Mouse (Mus musculus) megakaryocyte, embryonic 14.5 days (primary cell): ENCODE data around the gene Hmcn1.

Experiments used
- FLI1 ChIP-seq: IDR thresholded peaks from 2 replicates; pipeline ENCODE4 v1.6.1; 2012; ENCODE audit warnings: low read length, inconsistent platforms, mixed read lengths
- GATA1 ChIP-seq: IDR thresholded peaks from 3 replicates; pipeline ENCODE4 v1.6.1; 2012; ENCODE audit warnings: mixed read lengths, low read length, inconsistent platforms, borderline replicate concordance

DNA sequence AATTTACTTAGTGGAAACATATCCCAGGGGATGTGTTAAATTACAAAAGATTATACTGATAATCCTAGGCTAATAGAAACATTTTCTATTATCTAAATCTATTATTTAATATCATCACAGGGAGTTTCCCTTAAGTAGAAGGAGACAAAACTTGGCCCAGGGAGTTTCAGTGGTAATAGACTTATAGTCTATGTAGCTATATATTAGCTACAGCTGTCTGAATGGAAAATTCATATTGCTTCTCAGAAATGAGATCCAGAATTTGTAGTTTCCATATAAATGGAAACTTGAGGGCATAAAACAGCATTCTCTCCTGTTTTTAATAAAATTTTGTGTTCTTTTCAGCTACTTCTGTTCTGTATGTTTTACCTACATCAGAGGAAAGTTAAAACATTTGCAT lies 179.9 kb downstream of the Hmcn1 start:
- TF ChIP-seq GATA1 (no peak), FLI1 (no peak)
